ENCODE assay signal across 34 mouse cellular contexts in genomic region chr7:19667434-19667833, GRCm38 (mm10). TPM values are rescaled to one million over a fixed set of nuclear protein-coding genes. Genes with fewer than 3 reads are reported as not detected.
DNase-seq lines count a peak whose midpoint lies in the region; ATAC-seq and TF ChIP-seq lines count a peak whose summit lies in the region.
"Had no signal": no experiment of that assay in that cellular context is flagged by ENCODE, and none has a peak within 500 bp of the region (broad histone marks: within the 10 kb centered on the region; RNA-seq: fewer than 3 reads in every experiment).

No protein-coding gene starts in this region.

- peak; percentile 87 for TF ChIP-seq EP300 in CH12.LX (IDR thresholded peaks at IDR 0.05; ENCODE audit: low read length)

- H3K79me2 ChIP-seq in CH12.LX (replicated peaks; ENCODE audit: control insufficient read depth, extremely low read depth, insufficient read depth, poor library complexity, severe bottlenecking) (peaks cover 22% of the 10 kb centered on the region), macrophage (ENCODE audit: inconsistent target) (peaks cover 24% of the 10 kb centered on the region)

- in situ Hi-C loops in CH12.LX (cut with MboI; ENCODE audit: low pct_ligation_motif_present, low pct_unique_long_range_greater_than_20kb, low sequenced_read_pairs) = loop anchor here (5.0 kb wide), 2 partner anchors 45 to 205 kb away; no protein-coding TSS in a partner anchor

- H3K4me3 ChIP-seq in cerebellum, adult 2 months (replicated peaks; ENCODE audit: insufficient read depth, low read depth, low read length) = no peak overlapping the region
- H3K4me3 ChIP-seq in CH12.LX (replicated peaks in 1 of 3; ENCODE audit: low read depth in 2 of 3, low read length in 2 of 3, poor library complexity in 1 of 3) (no peak overlapping the region), macrophage (ENCODE audit: inconsistent target) (no peak overlapping the region)
- no peak overlapping the region for H3K4me3 ChIP-seq in intestine, postnatal 0 days (ENCODE audit: low read depth, low read length)
- H3K4me3 ChIP-seq: forebrain, embryonic 13.5 days; gastrocnemius, adult 2 months; hindbrain, embryonic 10.5 days; midbrain, embryonic 15.5 days; myocyte; neural tube, embryonic 13.5 days had no signal

- no peak for TF ChIP-seq POLR2A in cerebellum, adult 2 months (IDR thresholded peaks at IDR 0.05; ENCODE audit: borderline replicate concordance, insufficient read depth, low read length)
- TF ChIP-seq POLR2A in CH12.LX (IDR thresholded peaks at IDR 0.05; ENCODE audit: low read depth, low read length) = no peak

- H3K9me3 ChIP-seq in CH12.LX (replicated peaks; ENCODE audit: low read length) = no peaks in the 10 kb centered on the region
- H3K9me3 ChIP-seq in intestine, postnatal 0 days (ENCODE audit: control insufficient read depth) = no peaks in the 10 kb centered on the region
- H3K9me3 ChIP-seq: forebrain, embryonic 13.5 days; hindbrain, embryonic 10.5 days; midbrain, embryonic 15.5 days; neural tube, embryonic 13.5 days had no signal

- 77% methylated on average over 2 of the region's 2 CpGs for WGBS in cerebellum, adult 2 months
- WGBS in macrophage (ENCODE audit: missing documents) = 33% methylated on average over 2 of the region's 2 CpGs
- WGBS in intestine, postnatal 0 days = 90% methylated on average over 2 of the region's 2 CpGs

- TF ChIP-seq CTCF in cerebellum, adult 2 months (IDR thresholded peaks at IDR 0.05; ENCODE audit: borderline replicate concordance, insufficient read depth, low read depth, low read length) = no peak
- no peak for TF ChIP-seq CTCF in CH12.LX (conservative IDR thresholded peaks at IDR 0.05 in 1 of 2, IDR thresholded peaks at IDR 0.05 in 1 of 2; ENCODE audit: low read depth in 2 of 2, low read length in 2 of 2)
- no peak for TF ChIP-seq CTCF in intestine, postnatal 0 days (IDR thresholded peaks at IDR 0.05; ENCODE audit: low read depth)

- no peak overlapping the region for H3K4me2 ChIP-seq in CH12.LX (ENCODE audit: insufficient read depth, low read depth, poor library complexity, severe bottlenecking)
- no peak overlapping the region for H3K4me2 ChIP-seq in intestine, postnatal 0 days (replicated peaks; ENCODE audit: low read depth)
- H3K4me2 ChIP-seq: forebrain, embryonic 13.5 days; heart, embryonic 11.5 days; midbrain, embryonic 15.5 days; neural tube, embryonic 13.5 days had no signal

- peak; percentile 24 for DNase-seq in cerebellum, adult 9-10 months
- no peak for DNase-seq in cerebellum, adult 2 months
- DNase-seq in lung, postnatal 25 days (ENCODE audit: low spot score) = peak; percentile 18
- DNase-seq in lung, postnatal 4 days = no peak
- DNase-seq in CH12.LX (ENCODE audit: extremely low read depth) = peak; percentile 52
- no peak for DNase-seq in frontal cortex, postnatal 36 days (ENCODE audit: low spot score in 2 of 2)
- DNase-seq: adrenal gland, postnatal 36 days; cerebellum, adult 8-10 months; gastrocnemius, adult 2 months; kidney, adult 18-20 months; kidney, postnatal 10 days; layer of hippocampus, postnatal 36 days; thymus, postnatal 36 days had no signal

- ATAC-seq in intestine, postnatal 0 days = no peak
- ATAC-seq: CD4-positive, CD25-positive, alpha-beta regulatory T cell, adult 4 months; forebrain, embryonic 13.5 days; hindbrain, postnatal 0 days; midbrain, embryonic 15.5 days; Patski had no signal

- no peak for TF ChIP-seq RAD21 in CH12.LX (IDR thresholded peaks at IDR 0.05; ENCODE audit: low read depth, low read length)

- H3K27ac ChIP-seq in cerebellum, adult 2 months (ENCODE audit: insufficient read depth, low read length) = no peak overlapping the region
- peak overlapping the region; percentile 72 for H3K27ac ChIP-seq in CH12.LX (ENCODE audit: insufficient read depth, low read depth)
- peak overlapping the region; percentile 96 for H3K27ac ChIP-seq in macrophage
- no peak overlapping the region for H3K27ac ChIP-seq in intestine, postnatal 0 days (ENCODE audit: low read depth, low read length)
- H3K27ac ChIP-seq: forebrain, embryonic 13.5 days; hindbrain, embryonic 10.5 days; hindbrain, postnatal 0 days; liver, embryonic 14.5 days; midbrain, embryonic 15.5 days; neural tube, embryonic 13.5 days had no signal

- H3K9ac ChIP-seq in CH12.LX (ENCODE audit: insufficient read depth, low read depth) = no peak overlapping the region
- H3K9ac ChIP-seq in intestine, postnatal 0 days (ENCODE audit: low read depth, low read length) = no peak overlapping the region
- H3K9ac ChIP-seq: forebrain, embryonic 13.5 days; liver, embryonic 14.5 days; midbrain, embryonic 15.5 days; neural tube, embryonic 13.5 days had no signal

- H3K27me3 ChIP-seq in cerebellum, adult 2 months (ENCODE audit: control insufficient read depth, insufficient read depth, low read length) = no peaks in the 10 kb centered on the region
- H3K27me3 ChIP-seq in CH12.LX (replicated peaks) = peaks cover 2% of the 10 kb centered on the region
- H3K27me3 ChIP-seq in intestine, postnatal 0 days (replicated peaks; ENCODE audit: control insufficient read depth, insufficient read depth, low read length) = no peaks in the 10 kb centered on the region
- H3K27me3 ChIP-seq: midbrain, embryonic 15.5 days; neural tube, embryonic 13.5 days; Patski had no signal

- dilution Hi-C loops in CH12.LX (cut with MboI; ENCODE audit: extremely low pct_ligation_motif_present, extremely low pct_unique_long_range_greater_than_20kb, low sequenced_read_pairs) = no loop called here

- H3K4me1 ChIP-seq in cerebellum, adult 2 months (ENCODE audit: control insufficient read depth, insufficient read depth, low read length) = peaks cover 8% of the 10 kb centered on the region; the same call in 1 of the 2 replicates
- H3K4me1 ChIP-seq in CH12.LX (ENCODE audit: control insufficient read depth in 1 of 2, insufficient read depth in 2 of 2) = peaks cover 14 to 45% of the 10 kb centered on the region in 2 experiments; a peak in 3 of 4 replicates
- H3K4me1 ChIP-seq in intestine, postnatal 0 days (replicated peaks; ENCODE audit: control insufficient read depth, insufficient read depth, low read length) = peaks cover 10% of the 10 kb centered on the region; the same call in 1 of the 2 replicates

- H3K36me3 ChIP-seq in CH12.LX (replicated peaks in 1 of 2; ENCODE audit: control insufficient read depth in 1 of 2, insufficient read depth in 1 of 2, low read length in 1 of 2) (peaks cover 5% of the 10 kb centered on the region in 2 experiments), macrophage (ENCODE audit: inconsistent target) (no peaks in the 10 kb centered on the region)
- no peaks in the 10 kb centered on the region for H3K36me3 ChIP-seq in intestine, postnatal 0 days (ENCODE audit: control insufficient read depth, insufficient read depth)
- H3K36me3 ChIP-seq: midbrain, embryonic 15.5 days had no signal

RNA-seq across cellular contexts. Expression of gene Clptm1, which starts 2.6 kb away (rescaled TPM):
- 158 and 159 TPM in 2 replicates for polyA plus RNA-seq in cerebellum, adult 2 months (2012; rRNA removed)
- 43.6 and 43.9 TPM in 2 replicates for total RNA-seq in CH12.LX (2012; rRNA removed)
- 33.8 and 34.0 TPM in 2 replicates for total RNA-seq in CH12.LX (2014; rRNA removed)
- 54.7 and 70.9 TPM in 2 replicates for polyA plus RNA-seq in CH12.LX (2012; ENCODE audit: insufficient read length, low read depth)
- total RNA-seq in macrophage (2018; cell fraction: chromatin; rRNA removed) = 10 to 100 TPM; 18.3 to 69.4 (median 43.8) TPM
- 100 to 1,000 TPM in 19 of 26 experiments, 10 to 100 TPM in 7; 75.5 to 147 (median 110) TPM for total RNA-seq in macrophage (2018; cell fraction: cytosol; rRNA removed)
- total RNA-seq in macrophage (2018; cell fraction: nucleus; rRNA removed) = 100 to 1,000 TPM in 10 of 26 experiments, 10 to 100 TPM in 16; 49.4 to 161 (median 93.3) TPM
- 90.5 to 113 TPM (median 108 TPM) in 3 replicates for polyA plus RNA-seq in macrophage (2018)
- 66.1 and 70.6 TPM in 2 replicates for polyA plus RNA-seq in intestine, postnatal 0 days (2015; fragmentation: Nextera tagmentation; extraction: Ambion mirVana)

RNA-seq across cellular contexts. Expression of gene Apoc2, which starts 10.3 kb away (rescaled TPM):
- not detected in 2 replicates for polyA plus RNA-seq in cerebellum, adult 2 months (2012; rRNA removed)
- not detected in 2 replicates for total RNA-seq in CH12.LX (2012; rRNA removed)
- total RNA-seq in CH12.LX (2014; rRNA removed) = not detected in 2 replicates
- polyA plus RNA-seq in CH12.LX (2012; ENCODE audit: insufficient read length, low read depth) = not detected in 2 replicates
- 1 to 10 TPM in 11 of 26 experiments, not detected in 15; 1.3 to 3.4 (median 2.2) TPM for total RNA-seq in macrophage (2018; cell fraction: chromatin; rRNA removed)
- total RNA-seq in macrophage (2018; cell fraction: cytosol; rRNA removed) = 10 to 100 TPM; 21.6 to 44.6 (median 31.8) TPM
- 10 to 100 TPM in 4 of 26 experiments, 1 to 10 TPM in 22; 2.1 to 15.0 (median 5.5) TPM for total RNA-seq in macrophage (2018; cell fraction: nucleus; rRNA removed)
- 31.8 to 82.7 TPM (median 33.3 TPM) in 3 replicates for polyA plus RNA-seq in macrophage (2018)
- polyA plus RNA-seq in intestine, postnatal 0 days (2015; fragmentation: Nextera tagmentation; extraction: Ambion mirVana) = 11,285 and 12,482 TPM in 2 replicates
- total RNA-seq: ES-E14; gastrocnemius, adult 2 months; hindbrain, postnatal 0 days; layer of hippocampus, adult 18-20 months; layer of hippocampus, postnatal 36 days; left cerebral cortex, postnatal 10 days had no signal
- polyA plus RNA-seq: CD4-positive, CD25-positive, alpha-beta regulatory T cell, adult 4 months; forebrain, embryonic 13.5 days; midbrain, embryonic 15.5 days; myocyte; Patski had no signal

RNA-seq across cellular contexts. Expression of gene Gm44805, which starts 13.8 kb away (rescaled TPM):
- not detected in 2 replicates for polyA plus RNA-seq in cerebellum, adult 2 months (2012; rRNA removed)
- total RNA-seq in CH12.LX (2012; rRNA removed) (not detected in 2 replicates), CH12.LX (2014; rRNA removed) (not detected in 2 replicates)
- polyA plus RNA-seq in CH12.LX (2012; ENCODE audit: insufficient read length, low read depth) (not detected in 2 replicates), macrophage (2018) (not detected in 3 replicates)
- 1 to 10 TPM in 1 of 26 experiments, not detected in 25; 2.2 TPM for total RNA-seq in macrophage (2018; cell fraction: chromatin; rRNA removed)
- 1 to 10 TPM in 1 of 26 experiments, under 1 TPM in 1, not detected in 24; 0.49 to 1.2 TPM for total RNA-seq in macrophage (2018; cell fraction: cytosol; rRNA removed)
- total RNA-seq in macrophage (2018; cell fraction: nucleus; rRNA removed) = not detected
- 5.6 and 13.5 TPM in 2 replicates for polyA plus RNA-seq in intestine, postnatal 0 days (2015; fragmentation: Nextera tagmentation; extraction: Ambion mirVana)
- total RNA-seq: ES-E14; gastrocnemius, adult 2 months; hindbrain, postnatal 0 days; layer of hippocampus, adult 18-20 months; layer of hippocampus, postnatal 36 days; left cerebral cortex, postnatal 10 days; megakaryocyte progenitor cell, adult 5-6 weeks had no signal
- polyA plus RNA-seq: CD4-positive, CD25-positive, alpha-beta regulatory T cell, adult 4 months; embryonic facial prominence, embryonic 14.5 days; forebrain, embryonic 13.5 days; gonadal fat pad, adult 2 months; heart, embryonic 11.5 days; heart, postnatal 0 days; hindbrain, embryonic 10.5 days; hindbrain, postnatal 0 days; limb, embryonic 11.5 days; lung, embryonic 16.5 days; midbrain, embryonic 15.5 days; myocyte; neural tube, embryonic 13.5 days; Patski had no signal

RNA-seq across cellular contexts. Expression of gene Apoc4, which starts 13.8 kb away (rescaled TPM):
- polyA plus RNA-seq in cerebellum, adult 2 months (2012; rRNA removed) = not detected in 2 replicates
- not detected in 2 replicates for total RNA-seq in CH12.LX (2012; rRNA removed)
- total RNA-seq in CH12.LX (2014; rRNA removed) = not detected in 2 replicates
- polyA plus RNA-seq in CH12.LX (2012; ENCODE audit: insufficient read length, low read depth) = not detected in 2 replicates
- under 1 TPM in 1 of 26 experiments, not detected in 25; 0.33 TPM for total RNA-seq in macrophage (2018; cell fraction: chromatin; rRNA removed)
- 1 to 10 TPM in 1 of 26 experiments, under 1 TPM in 19, not detected in 6; 0.27 to 1.0 (median 0.52) TPM for total RNA-seq in macrophage (2018; cell fraction: cytosol; rRNA removed)
- not detected for total RNA-seq in macrophage (2018; cell fraction: nucleus; rRNA removed)
- polyA plus RNA-seq in macrophage (2018) = 1.1 TPM in 1 of 3 replicates, not detected in the others
- 0.70 and 1.4 TPM in 2 replicates for polyA plus RNA-seq in intestine, postnatal 0 days (2015; fragmentation: Nextera tagmentation; extraction: Ambion mirVana)
- total RNA-seq: gastrocnemius, adult 2 months; hindbrain, postnatal 0 days; layer of hippocampus, adult 18-20 months; layer of hippocampus, postnatal 36 days; left cerebral cortex, postnatal 10 days; megakaryocyte progenitor cell, adult 5-6 weeks had no signal
- polyA plus RNA-seq: embryonic facial prominence, embryonic 14.5 days; hindbrain, embryonic 10.5 days; hindbrain, postnatal 0 days; limb, embryonic 11.5 days; midbrain, embryonic 15.5 days; myocyte had no signal

RNA-seq across cellular contexts. Expression of gene Apoc1, which starts 25.0 kb away (rescaled TPM):
- 5.1 and 6.6 TPM in 2 replicates for polyA plus RNA-seq in cerebellum, adult 2 months (2012; rRNA removed)
- not detected in 2 replicates for total RNA-seq in CH12.LX (2012; rRNA removed)
- not detected in 2 replicates for total RNA-seq in CH12.LX (2014; rRNA removed)
- not detected in 2 replicates for polyA plus RNA-seq in CH12.LX (2012; ENCODE audit: insufficient read length, low read depth)
- 1 to 10 TPM in 1 of 26 experiments, not detected in 25; 2.8 TPM for total RNA-seq in macrophage (2018; cell fraction: chromatin; rRNA removed)
- total RNA-seq in macrophage (2018; cell fraction: cytosol; rRNA removed) = 1 to 10 TPM in 25 of 26 experiments, under 1 TPM in 1; 0.93 to 9.2 (median 2.6) TPM
- total RNA-seq in macrophage (2018; cell fraction: nucleus; rRNA removed) = 1 to 10 TPM in 8 of 26 experiments, not detected in 18; 1.8 to 6.1 (median 2.3) TPM
- 4.3 to 4.7 TPM (median 4.4 TPM) in 3 replicates for polyA plus RNA-seq in macrophage (2018)
- polyA plus RNA-seq in intestine, postnatal 0 days (2015; fragmentation: Nextera tagmentation; extraction: Ambion mirVana) = 34.7 and 50.0 TPM in 2 replicates
- polyA plus RNA-seq: CD4-positive, CD25-positive, alpha-beta regulatory T cell, adult 4 months; myocyte had no signal

Comparison
In these comparisons a context has a peak if more than half of its experiments do, and no peak if none do; other contexts are left out.
1. DNase-seq: peak in cerebellum, adult 9-10 months (single experiment), lung, postnatal 25 days (single experiment) and CH12.LX (single experiment); none in cerebellum, adult 2 months (0 of 2), lung, postnatal 4 days (0 of 2) and frontal cortex, postnatal 36 days (0 of 2).
2. H3K27ac ChIP-seq: peak in CH12.LX (single experiment) and macrophage (single experiment); none in cerebellum, adult 2 months (single experiment) and intestine, postnatal 0 days (single experiment).
3. RNA of gene Apoc2, which starts 10.3 kb away (polyA plus RNA-seq): 11,285 to 12,482 TPM in intestine, postnatal 0 days; 31.8 to 82.7 TPM in macrophage, not detected in cerebellum, adult 2 months and not detected in CH12.LX; every median in the first group is over 100 times any median in the second.